ENCODE assay signal across 12 mouse cellular contexts in the genomic region with DNA sequence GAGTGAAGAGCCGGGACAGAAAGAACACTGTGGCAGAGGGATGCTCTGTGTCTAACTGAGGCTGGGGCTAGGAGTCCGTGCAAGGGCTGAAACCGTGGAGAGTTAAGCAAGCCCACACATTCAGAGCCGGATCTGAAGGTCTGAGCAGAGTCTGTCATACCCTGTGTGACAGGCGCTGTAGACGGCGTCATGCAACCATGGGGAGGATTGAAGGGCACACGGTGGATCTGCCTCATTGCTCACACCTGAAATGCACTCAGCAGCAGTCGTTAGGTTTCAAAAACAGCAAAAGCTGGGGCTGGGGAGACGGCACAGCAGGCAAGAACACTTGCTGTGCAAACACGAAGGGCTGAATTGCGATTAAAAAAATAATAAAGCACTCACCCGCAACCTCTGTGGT.
DNase-seq lines count a peak whose midpoint lies in the region; ATAC-seq and TF ChIP-seq lines count a peak whose summit lies in the region.
"Had no signal": no experiment of that assay in that cellular context is flagged by ENCODE, and none has a peak within 500 bp of the region (broad histone marks: within the 10 kb centered on the region; RNA-seq: fewer than 3 reads in every experiment).

No protein-coding gene starts in this region.

- peak overlapping the region; percentile 3; the same call in 1 of the 2 replicates for H3K4me2 ChIP-seq in hindbrain, embryonic 12.5 days (replicated peaks)
- no peak overlapping the region for H3K4me2 ChIP-seq in midbrain, embryonic 12.5 days (replicated peaks)

- no peak for DNase-seq in MEL (ENCODE audit: low read depth, low spot score)
- DNase-seq in cerebellum, adult 9-10 months, result no peak
- no peak for DNase-seq in urinary bladder, postnatal 25 days (ENCODE audit: low spot score)
- no peak for DNase-seq in B cell, adult 2 months
- DNase-seq: gastrocnemius, postnatal 25 days; heart, postnatal 36 days; kidney, postnatal 25 days; right cerebral cortex, postnatal 25 days had no signal

- WGBS in hindbrain, embryonic 12.5 days, result 18% methylated on average over 13 of the region's 13 CpGs
- WGBS in midbrain, embryonic 12.5 days, result 23% methylated on average over 13 of the region's 13 CpGs

- H3K36me3 ChIP-seq in MEL (ENCODE audit: control insufficient read depth in 1 of 2, insufficient read depth in 2 of 2, low read length in 2 of 2), result peaks cover 0 to 12% of the 10 kb centered on the region in 2 experiments; a peak in 2 of 4 replicates
- H3K36me3 ChIP-seq in hindbrain, embryonic 12.5 days, result no peaks in the 10 kb centered on the region
- no peaks in the 10 kb centered on the region for H3K36me3 ChIP-seq in midbrain, embryonic 12.5 days

- no peak for TF ChIP-seq POLR2A in MEL (IDR thresholded peaks at IDR 0.05; ENCODE audit: control insufficient read depth in 1 of 2, insufficient read depth in 1 of 2, low read depth in 1 of 2, low read length in 2 of 2, poor library complexity in 1 of 2)

- peak overlapping the region; percentile 69 for H3K9ac ChIP-seq in MEL (ENCODE audit: control insufficient read depth, low read depth, low read length, poor library complexity, severe bottlenecking)
- no peak overlapping the region for H3K9ac ChIP-seq in hindbrain, embryonic 12.5 days
- H3K9ac ChIP-seq in midbrain, embryonic 12.5 days (replicated peaks), result 0 out of 2 replicates have a peak overlapping the region, but pooled peaks have one; percentile 17

- H3K27me3 ChIP-seq in MEL (ENCODE audit: control insufficient read depth in 1 of 2, insufficient read depth in 2 of 2, low read length in 2 of 2), result no peaks in the 10 kb centered on the region
- no peaks in the 10 kb centered on the region for H3K27me3 ChIP-seq in hindbrain, embryonic 12.5 days
- peaks cover 22% of the 10 kb centered on the region for H3K27me3 ChIP-seq in midbrain, embryonic 12.5 days

- H3K4me3 ChIP-seq in MEL (ENCODE audit: control insufficient read depth in 1 of 2, insufficient read depth in 1 of 2, low read depth in 2 of 2, low read length in 2 of 2), result peak overlapping the region; percentile 9 to 22; a peak in 3 of 4 replicates
- H3K4me3 ChIP-seq in hindbrain, embryonic 12.5 days, result no peak overlapping the region
- H3K4me3 ChIP-seq in midbrain, embryonic 12.5 days, result no peak overlapping the region
- H3K4me3 ChIP-seq: left cerebral cortex, adult 2 months had no signal

- no peaks in the 10 kb centered on the region; the same call in 1 of the 2 replicates for H3K79me2 ChIP-seq in MEL (ENCODE audit: control insufficient read depth, insufficient read depth, low read length, poor library complexity)

- no peak for TF ChIP-seq CTCF in MEL (IDR thresholded peaks at IDR 0.05 in 2 of 3, conservative IDR thresholded peaks at IDR 0.05 in 1 of 3; ENCODE audit: control insufficient read depth in 1 of 3, insufficient read depth in 1 of 3, low read depth in 2 of 3, low read length in 3 of 3, poor library complexity in 1 of 3, severe bottlenecking in 1 of 3)

- H3K4me1 ChIP-seq in MEL (ENCODE audit: control insufficient read depth in 1 of 2, insufficient read depth in 2 of 2, low read length in 2 of 2), result peaks cover 12 to 31% of the 10 kb centered on the region in 2 experiments
- H3K4me1 ChIP-seq in hindbrain, embryonic 12.5 days, result peaks cover 95% of the 10 kb centered on the region
- peaks cover 94% of the 10 kb centered on the region for H3K4me1 ChIP-seq in midbrain, embryonic 12.5 days

- no peak for TF ChIP-seq EP300 in MEL (IDR thresholded peaks at IDR 0.05; ENCODE audit: low read depth in 1 of 2, low read length in 2 of 2)

- H3K27ac ChIP-seq in MEL (ENCODE audit: control insufficient read depth, low read depth, low read length), result peak overlapping the region; percentile 88
- peak overlapping the region; percentile 78 for H3K27ac ChIP-seq in hindbrain, embryonic 12.5 days
- H3K27ac ChIP-seq in midbrain, embryonic 12.5 days (replicated peaks), result peak overlapping the region; percentile 74
- H3K27ac ChIP-seq: left cerebral cortex, adult 2 months had no signal

- no peak for TF ChIP-seq RAD21 in MEL (IDR thresholded peaks at IDR 0.05; ENCODE audit: low read depth, low read length)

- no peaks in the 10 kb centered on the region for H3K9me3 ChIP-seq in MEL (replicated peaks; ENCODE audit: insufficient read depth, low read length)
- H3K9me3 ChIP-seq in hindbrain, embryonic 12.5 days (replicated peaks), result no peaks in the 10 kb centered on the region
- H3K9me3 ChIP-seq in midbrain, embryonic 12.5 days, result no peaks in the 10 kb centered on the region

- ATAC-seq in common myeloid progenitor, adult 5-6 weeks (replicated peaks; ENCODE audit: low read depth, poor library complexity, severe bottlenecking), result peak; percentile 7; the same call in 1 of the 2 replicates
- 0 out of 2 replicates have a peak, but pooled peaks have one; percentile 18 for ATAC-seq in hindbrain, embryonic 12.5 days (ENCODE audit: low FRiP score)
- no peak for ATAC-seq in midbrain, embryonic 12.5 days (ENCODE audit: low FRiP score, low read depth)

TF ChIP-seq in MEL, 35 proteins besides CTCF, POLR2A, EP300 and RAD21:
- TF ChIP-seq E2F4 (IDR thresholded peaks at IDR 0.05; ENCODE audit: borderline replicate concordance, low read depth, low read length) (no peak), NELFE (IDR thresholded peaks at IDR 0.05; ENCODE audit: low read depth, low read length) (0 out of 2 replicates have a peak, but pooled peaks have one; percentile 22)

Comparison
In these comparisons a context has a peak if more than half of its experiments do, and no peak if none do; other contexts are left out.
1. H3K4me3 ChIP-seq: peak in MEL (2 of 2); none in hindbrain, embryonic 12.5 days (single experiment) and midbrain, embryonic 12.5 days (single experiment).
2. Peak in every context shown above with its lines, with median percentiles within 50 percentile points of each other: H3K27ac ChIP-seq.